Mouse (Mus musculus): Measurements from ENCODE around the gene Krt87.
A peak's percentile ranks its signal among the peaks of the same experiment; 100 is the strongest.

Gene Krt87

DNA sequence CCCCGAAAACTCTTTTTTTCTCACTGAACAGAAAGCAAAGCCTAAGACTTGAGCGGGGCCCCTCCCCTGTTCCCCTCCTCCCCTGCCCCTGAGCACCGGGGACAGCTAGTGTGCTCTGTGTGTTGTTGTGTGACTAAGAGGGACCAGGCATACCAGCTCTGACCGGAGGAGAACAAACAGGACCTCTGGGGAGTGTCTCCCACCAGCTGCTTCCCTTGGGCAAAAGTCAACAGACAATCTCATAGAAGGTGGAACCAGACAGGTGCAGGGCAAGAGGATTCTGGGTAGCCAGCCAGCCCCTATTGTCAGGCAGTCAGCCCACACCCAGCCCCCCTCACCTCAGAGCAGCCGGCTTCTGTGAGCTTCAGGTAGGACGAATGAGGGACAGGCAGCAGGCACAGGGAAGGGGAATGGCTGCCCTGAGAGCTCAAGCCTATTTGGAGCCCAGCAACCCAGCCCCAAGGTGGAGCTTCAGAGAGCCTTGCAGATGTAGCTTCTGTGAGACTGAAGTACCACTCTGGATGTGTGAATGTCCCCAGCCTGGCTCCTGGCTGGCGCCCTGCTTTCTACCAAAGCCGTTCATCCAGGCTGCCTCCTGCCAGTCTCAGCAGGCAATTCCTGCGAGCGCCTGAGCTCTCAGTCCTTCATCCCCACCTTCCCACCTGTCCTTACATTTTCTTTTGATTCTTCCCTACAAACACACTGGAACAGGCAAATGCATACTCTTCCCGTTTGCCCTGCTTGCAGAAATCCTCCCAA, 23.6 kb downstream of the Krt87 start:
- no peak for DNase-seq

DNA sequence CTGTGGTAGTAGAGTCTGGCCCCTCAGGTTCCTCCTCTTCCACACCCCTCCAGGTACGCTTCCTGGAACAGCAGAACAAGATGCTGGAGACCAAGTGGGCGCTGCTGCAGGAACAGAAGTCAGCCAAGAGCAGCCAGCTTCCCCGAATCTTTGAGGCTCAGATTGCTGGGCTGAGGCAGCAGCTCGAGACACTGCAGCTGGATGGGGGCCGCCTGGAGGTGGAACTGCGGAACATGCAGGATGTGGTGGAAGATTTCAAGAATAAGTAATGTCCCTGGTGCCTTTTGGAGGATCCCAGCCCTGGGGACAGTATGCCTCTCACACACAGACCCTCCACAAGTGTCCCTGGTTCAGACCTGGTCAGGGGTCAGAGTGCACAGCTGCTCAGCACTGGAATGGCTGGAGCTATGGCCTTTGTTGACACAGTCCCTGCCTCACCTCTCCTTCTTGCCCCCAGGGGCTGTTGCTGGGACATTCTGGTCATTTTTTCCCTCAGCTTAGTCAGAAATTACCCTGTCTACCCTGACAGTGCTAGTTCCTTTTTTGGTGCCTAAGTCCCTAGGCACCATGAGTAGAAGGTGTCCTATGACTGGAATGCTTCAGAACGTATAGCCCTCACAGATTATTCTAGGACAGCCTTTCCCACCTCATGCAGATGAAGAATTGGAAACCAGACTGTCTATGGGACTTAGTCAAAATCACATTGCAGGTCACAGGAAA, 24.5 kb downstream of the Krt87 start:
- no peak for DNase-seq

DNA sequence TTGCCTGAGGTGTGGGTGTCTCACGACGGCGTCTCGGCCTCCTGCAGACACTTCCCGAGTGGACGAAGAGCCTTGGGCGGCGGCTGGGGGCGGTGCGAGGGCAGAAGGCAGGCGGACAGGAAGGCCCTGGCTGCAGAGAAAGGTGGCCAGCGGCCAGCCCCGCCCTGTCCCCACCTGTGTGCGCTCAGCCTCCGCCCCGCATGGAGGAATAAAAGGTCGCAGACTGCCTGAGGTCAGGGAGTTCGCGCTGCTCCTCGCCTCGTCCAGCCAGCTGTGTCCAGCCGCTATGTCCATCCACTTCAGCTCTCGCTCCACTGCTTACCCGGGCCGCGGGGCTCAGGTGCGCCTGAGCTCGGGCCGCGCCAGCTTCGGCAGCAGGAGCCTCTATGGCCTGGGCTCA, 26.4 kb downstream of the Krt87 start:
- DNase-seq: no peak

DNA sequence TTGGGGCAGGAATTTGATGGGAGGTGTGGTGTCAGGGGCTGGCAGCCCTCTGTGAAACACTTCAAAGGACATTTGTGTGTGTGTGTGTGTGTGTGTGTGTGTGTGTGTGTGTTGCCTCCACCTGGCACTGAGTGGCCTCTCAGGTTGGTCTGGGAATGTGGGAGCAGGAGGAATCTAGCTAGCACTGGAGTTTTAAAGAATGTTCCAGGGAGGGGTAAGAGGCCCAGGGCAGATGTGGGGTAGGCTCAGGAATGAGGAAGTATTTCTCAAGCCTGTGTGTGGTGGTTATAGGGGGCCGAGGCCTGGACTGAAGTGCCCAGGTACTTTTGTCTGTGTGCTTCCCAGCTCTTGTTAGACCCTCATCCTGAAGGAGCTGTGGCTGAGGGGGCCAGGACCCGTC, 27.8 kb downstream of the Krt87 start, which contains the start of gene Krt7:
TSS of gene Krt7 (plus strand) at position 269 of the 400 bp plus-strand sequence.
- no peak for DNase-seq

DNA sequence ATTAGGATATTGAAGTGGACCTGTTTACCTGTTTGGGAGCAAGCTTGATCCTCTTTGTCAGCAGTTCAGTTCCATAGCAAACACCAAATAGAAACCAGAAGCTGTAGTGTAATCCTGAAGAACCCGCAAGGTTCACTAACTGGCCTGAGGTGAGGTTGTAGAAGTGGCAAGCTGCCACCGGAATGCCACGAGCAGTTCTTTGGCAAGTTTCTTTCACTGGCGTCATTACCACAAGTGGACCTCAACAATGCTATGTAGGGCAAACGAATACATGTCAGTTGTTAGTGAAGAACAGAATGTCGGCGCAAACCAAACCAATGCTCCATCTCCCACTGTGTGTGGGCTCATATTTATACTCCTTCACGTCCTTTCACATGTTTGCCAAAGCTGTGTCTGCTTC, 40.3 kb downstream of the Krt87 start:
- DNase-seq: no peak

DNA sequence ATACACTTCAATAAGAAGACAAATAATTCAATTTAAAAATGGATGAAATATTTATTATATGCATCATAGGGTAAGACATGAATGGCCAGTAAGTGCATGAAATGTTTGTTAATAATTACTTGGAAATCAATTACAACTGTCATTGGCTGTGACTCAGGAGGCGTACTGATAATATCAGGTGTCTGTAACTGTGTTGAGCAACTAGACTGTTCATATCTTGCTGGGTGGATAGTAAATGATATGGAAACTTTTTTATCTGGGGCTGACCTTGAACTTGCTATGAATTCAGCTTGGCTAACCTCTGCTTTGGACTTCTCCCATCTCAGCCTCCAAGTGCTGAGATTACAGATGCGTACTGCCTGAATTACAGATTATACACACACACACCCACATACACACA, 40.9 kb downstream of the Krt87 start:
- no peak for DNase-seq

DNA sequence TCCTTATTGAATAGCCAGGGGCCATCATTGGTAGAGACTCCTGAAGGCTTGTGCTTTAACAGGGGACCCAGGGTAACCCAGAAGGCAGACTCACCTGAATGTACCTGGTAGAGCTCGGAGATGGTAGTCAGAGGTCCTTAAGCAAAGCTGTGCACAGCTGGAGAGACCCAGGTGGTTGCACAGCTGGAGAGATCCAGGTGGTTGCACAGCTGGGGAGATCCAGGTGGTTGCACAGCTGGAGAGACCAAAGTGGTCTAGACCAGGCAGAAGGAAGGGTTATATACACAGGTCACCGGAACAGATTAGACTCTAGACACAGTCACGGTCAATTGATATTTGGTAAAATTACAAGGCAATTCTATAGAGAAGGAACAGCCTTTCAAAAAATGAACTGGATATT, 41.7 kb downstream of the Krt87 start:
- DNase-seq: no peak

DNA sequence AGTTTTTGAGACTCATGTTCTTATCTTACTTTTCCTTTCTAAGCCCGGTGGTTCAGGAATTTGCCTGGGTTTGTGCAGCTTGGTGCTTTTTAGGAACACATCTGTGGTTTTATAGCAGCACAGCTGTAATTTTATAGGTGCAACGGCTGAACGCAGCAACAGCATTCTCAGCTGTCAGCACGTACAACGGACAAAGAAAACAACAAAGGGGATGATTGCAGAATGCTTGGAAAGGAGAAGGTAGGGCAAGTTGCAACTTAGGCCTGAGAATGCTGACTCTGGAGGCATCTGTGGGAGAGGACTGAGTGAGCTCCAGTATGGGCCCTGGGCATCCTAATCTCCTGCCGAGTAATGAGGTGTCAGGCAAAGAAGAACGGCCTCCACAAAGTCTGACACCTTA, 42.1 kb downstream of the Krt87 start:
- no peak for DNase-seq

DNA sequence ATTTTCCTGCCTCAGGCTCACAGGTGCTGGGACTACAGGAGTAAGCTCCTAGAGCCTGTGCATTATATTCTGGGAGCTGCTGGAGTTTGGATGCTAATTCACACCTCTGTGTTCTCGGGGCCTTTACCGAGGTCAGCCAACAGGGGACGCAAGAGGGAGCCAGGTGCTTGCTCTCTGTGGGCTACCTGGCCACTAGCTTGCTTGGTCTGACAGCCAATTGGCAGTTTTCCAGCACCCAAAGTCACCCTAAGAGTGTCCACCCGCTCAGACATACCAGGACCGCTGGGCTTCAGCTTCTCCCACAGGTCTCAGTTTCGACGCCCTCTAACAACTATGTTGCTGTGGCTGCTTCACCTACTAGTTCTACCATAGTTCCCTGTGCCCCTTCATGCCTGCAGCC, 43.7 kb downstream of the Krt87 start:
- DNase-seq: no peak

DNA sequence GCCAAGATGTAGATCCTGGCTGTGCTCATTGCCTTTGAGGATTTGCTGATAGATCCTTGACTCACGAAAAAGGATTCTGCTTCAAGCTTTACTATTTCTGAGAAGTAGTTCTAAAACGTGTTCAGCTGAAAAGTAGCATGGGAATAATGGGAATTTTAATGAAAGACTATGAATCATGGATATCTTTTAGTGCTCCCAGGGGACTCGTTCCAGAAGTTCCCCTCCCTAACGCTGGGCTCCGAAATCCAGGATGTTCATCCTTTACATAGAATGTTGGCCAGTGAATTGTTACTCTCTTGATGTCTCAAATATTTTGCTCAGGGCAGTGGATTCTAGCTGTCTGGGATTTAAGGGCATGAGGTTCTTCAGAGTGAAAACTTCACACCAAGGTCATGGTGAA, 46.4 kb downstream of the Krt87 start:
- no peak for DNase-seq

DNA sequence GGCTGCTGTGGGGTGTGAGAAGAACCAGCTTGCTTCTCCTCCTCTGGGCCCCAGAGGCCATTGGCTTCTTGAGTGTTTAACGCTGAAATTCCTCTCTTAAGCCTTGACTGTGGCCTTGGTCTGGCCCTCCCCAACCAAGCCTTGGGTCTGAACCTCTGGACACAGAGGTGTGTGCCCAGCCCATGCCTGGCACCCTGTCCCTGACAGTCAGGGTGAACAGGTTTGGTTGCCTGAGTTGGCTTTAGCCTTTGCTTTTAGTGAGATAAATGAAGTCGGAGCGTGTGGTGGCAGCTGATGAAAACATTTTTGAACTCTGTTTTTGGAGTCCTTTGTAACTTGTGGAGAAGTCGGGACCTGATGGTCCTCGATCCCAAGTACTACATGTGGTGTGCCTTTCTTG, 48.4 kb downstream of the Krt87 start:
- no peak for DNase-seq

DNA sequence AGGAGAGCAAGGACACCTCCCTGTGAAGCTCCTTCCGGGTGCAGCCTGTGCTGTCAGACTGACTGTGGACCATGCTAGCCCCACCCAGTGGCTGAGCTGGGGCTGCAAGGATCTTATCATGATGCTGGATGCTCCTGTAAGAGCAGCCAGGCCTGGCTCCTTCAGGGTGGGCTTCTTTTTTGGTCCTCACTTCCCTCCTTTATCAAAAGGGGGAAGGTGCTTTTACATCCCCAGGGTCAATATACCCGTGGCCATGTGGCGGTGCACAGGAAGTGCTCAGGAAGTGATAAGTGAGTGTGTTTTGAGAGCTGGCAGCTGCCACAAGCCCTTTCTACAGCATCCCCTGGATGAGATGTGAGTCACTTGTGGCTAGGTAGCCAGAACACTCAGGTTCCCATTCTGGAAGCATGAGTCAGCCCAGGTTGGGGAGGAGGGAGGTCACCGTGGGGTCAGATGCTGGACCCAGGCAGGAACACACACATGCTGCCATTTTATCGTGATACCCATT, 50.5 kb downstream of the Krt87 start:
- peak; percentile 14 to 25 for DNase-seq

DNA sequence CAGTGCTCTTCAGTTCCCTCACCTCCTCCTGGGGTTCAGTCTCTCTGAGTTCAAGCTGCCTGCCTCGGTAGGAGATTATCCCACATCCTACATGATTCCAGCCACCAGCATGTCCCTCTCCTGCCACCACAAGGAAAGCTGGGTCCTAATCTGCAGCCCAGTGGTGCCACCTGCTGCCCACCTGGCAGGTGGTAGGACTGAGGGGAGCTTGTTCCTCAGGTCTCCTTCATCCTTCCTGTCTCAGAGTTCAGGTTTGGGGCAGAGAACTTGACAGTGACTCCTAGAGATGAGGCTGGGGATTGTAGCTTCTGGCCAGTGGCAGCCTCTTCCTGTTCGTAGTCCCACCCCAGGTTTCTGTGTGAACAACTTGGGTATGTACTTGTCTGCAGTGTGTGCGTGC, 51.4 kb downstream of the Krt87 start:
- DNase-seq: no peak

DNA sequence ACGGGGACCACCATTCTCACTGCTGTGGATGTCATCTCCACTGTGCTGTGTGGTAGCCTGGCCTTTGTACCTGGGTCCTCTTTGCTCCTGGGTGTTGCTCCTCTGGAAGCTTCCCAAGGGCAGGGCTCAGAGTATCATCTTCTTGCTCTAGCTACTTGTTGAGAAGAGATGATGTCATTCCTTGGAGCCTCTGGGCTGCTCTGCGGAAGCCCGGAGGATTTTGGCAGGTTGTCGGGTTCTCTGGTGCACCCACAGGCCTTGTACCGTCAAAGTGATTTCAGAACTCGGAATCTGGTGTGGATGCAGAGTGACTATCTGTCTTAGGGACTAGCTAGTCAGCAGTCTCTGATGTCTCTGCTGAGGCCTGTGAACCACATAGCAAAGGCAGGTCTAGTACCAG, 53.5 kb downstream of the Krt87 start:
- DNase-seq: no peak

DNA sequence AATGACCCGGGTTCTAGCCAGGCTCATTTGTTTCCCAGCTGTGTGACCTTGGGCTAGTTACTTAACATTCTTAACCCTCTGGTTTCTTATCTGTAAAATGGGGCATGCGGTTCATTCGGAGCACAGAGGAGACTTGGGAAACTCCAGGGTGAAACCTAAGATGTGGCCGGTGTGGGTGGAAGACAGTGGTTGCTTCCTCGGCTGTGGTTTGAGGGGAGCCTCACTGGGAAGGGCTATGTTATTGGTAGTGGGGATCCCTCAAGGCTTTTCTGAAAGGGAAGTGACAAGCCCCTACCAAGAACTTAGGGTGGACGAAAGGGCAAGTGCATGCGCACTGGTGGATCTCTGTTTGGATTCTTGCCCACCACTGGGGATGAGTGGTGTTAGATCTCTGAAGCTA, 54.0 kb downstream of the Krt87 start:
- DNase-seq: no peak

DNA sequence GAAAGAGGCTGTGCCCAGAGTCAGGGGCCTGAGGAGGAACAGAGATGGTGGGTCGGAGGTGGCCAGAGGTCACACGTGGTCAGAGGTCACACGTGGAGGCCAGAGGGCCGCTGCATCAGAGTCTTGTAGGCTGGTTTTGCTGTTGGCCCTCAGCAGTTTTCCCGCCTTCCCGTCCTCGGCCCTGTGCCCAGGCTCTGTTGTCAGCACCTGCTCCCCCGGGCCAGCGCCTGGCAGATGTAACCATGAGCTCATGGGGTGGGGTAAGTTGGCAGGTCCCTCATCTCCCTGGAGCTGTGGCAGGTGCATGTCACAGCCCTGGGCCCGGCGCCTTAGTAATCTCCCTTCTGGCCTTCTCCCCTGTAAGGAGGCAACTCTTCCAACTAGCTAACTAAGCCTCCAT, 55.8 kb downstream of the Krt87 start:
- DNase-seq: no peak

DNA sequence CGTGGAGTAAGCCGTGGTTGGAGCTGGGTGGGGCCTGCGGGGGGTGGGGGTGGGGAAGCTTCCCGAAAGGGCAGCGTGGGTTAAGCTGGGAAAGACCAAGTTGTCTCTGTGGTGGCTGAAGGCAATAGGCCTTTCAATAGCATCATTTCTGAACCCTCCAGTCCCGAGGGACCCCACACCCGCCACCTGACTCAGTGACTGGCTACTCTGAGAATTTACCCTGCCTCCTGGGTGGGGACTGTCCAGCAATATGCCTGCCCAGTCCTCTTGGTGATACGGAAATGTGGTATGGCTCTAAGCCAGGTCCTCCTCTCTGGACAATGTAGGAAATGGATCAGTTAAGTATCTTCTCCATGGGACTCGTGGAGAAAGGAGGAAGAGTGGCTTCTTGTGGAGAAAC, 56.8 kb downstream of the Krt87 start:
- no peak for DNase-seq
